Mouse (Mus musculus): ENCODE measurements around the gene Ndufv3. TPM values are rescaled to one million over a fixed set of nuclear protein-coding genes. Genes with fewer than 3 reads are reported as not detected.

Ndufv3 gene
- 554 and 565 TPM in 2 replicates for polyA plus RNA-seq (2015; fragmentation: Nextera tagmentation; extraction: Ambion mirVana)

GRCm38 (mm10) chr17:31519946-31520838 lies at the start of gene Ndufv3, which contains the start of gene Wdr4:
Ndufv3 (plus strand) TSS chr17:31520115.
Wdr4 (minus strand) TSS chr17:31519980.

GRCm38 (mm10) chr17:31564015-31564857 lies 44.3 kb downstream of the Ndufv3 start, which contains the start of gene Pknox1:
Pknox1 (plus strand) TSS chr17:31564734.

Small RNA genes within 50 kb of the gene (microRNA-seq; reads per million reads assigned to microRNA genes)
- not detected for gene Gm24970

Other genes with a start within 250 kb of the Ndufv3 start
- 5.7 and 6.8 TPM in 2 replicates for gene Rsph1, start 242.7 kb upstream of the Ndufv3 start, polyA plus RNA-seq (2015; fragmentation: Nextera tagmentation; extraction: Ambion mirVana)
- 6.8 and 7.4 TPM in 2 replicates for gene Slc37a1, start 233.3 kb upstream of the Ndufv3 start, polyA plus RNA-seq (2015; fragmentation: Nextera tagmentation; extraction: Ambion mirVana)
- gene Pde9a, start 133.9 kb upstream of the Ndufv3 start, polyA plus RNA-seq (2015; fragmentation: Nextera tagmentation; extraction: Ambion mirVana), result 25.9 and 30.1 TPM in 2 replicates
- gene Wdr4, start 135 bp upstream of the Ndufv3 start, polyA plus RNA-seq (2015; fragmentation: Nextera tagmentation; extraction: Ambion mirVana), result 21.9 and 26.0 TPM in 2 replicates
- gene Pknox1, start 44.6 kb downstream of the Ndufv3 start, polyA plus RNA-seq (2015; fragmentation: Nextera tagmentation; extraction: Ambion mirVana), result 32.5 and 36.4 TPM in 2 replicates
- gene Cbs, start 117.1 kb downstream of the Ndufv3 start, polyA plus RNA-seq (2015; fragmentation: Nextera tagmentation; extraction: Ambion mirVana), result 38.4 and 40.5 TPM in 2 replicates
- 177 and 190 TPM in 2 replicates for gene U2af1, start 138.8 kb downstream of the Ndufv3 start, polyA plus RNA-seq (2015; fragmentation: Nextera tagmentation; extraction: Ambion mirVana)
- 0.80 and 0.90 TPM in 2 replicates for gene Cryaa, start 157.7 kb downstream of the Ndufv3 start, polyA plus RNA-seq (2015; fragmentation: Nextera tagmentation; extraction: Ambion mirVana)